Mouse (Mus musculus): Measurements from ENCODE around the gene Phlda2. TPM values are rescaled to one million over a fixed set of nuclear protein-coding genes. Genes with fewer than 3 reads are reported as not detected.
A peak's percentile ranks its signal among the peaks of the same experiment; 100 is the strongest.

Phlda2 gene
- polyA plus RNA-seq, 1 experiment from 2014 or later, result 3.9 TPM

DNA sequence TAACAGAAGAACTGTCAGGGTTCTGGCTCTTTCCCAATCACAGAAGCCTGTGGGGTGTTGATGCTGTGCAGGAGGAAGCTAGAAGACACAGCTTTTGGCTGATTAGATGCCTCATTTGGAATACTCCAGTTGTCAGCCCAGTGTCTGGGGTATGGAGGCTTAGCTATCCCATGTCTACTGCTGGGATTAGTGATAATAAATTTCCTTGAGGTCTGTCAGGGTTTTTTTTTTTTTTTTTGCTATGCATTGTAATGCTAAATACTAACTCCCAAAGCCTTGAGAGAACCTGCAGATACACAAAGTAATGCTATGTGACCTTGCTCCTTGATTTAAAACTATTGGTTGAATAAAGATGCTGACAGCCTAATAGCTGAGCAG is 8.4 kb upstream of the Phlda2 start:
- no peak for TF ChIP-seq CTCF (IDR thresholded peaks at IDR 0.05; ENCODE audit: low read depth)
- no peak overlapping the region for H3K27ac ChIP-seq (ENCODE audit: low read depth)
- no peaks in the 10 kb centered on the region for H3K4me1 ChIP-seq (ENCODE audit: insufficient read depth)
- H3K4me2 ChIP-seq, result no peak overlapping the region
- H3K4me3 ChIP-seq (ENCODE audit: low read depth, low read length), result no peak overlapping the region
- no peak overlapping the region for H3K9ac ChIP-seq
- peaks cover 39% of the 10 kb centered on the region for H3K36me3 ChIP-seq (ENCODE audit: insufficient read depth)
- no peak for ATAC-seq (ENCODE audit: insufficient read depth)
- DNase-seq, result no peak
- H3K9me3 ChIP-seq (ENCODE audit: low read depth, low read length), result no peaks in the 10 kb centered on the region
- H3K27me3 ChIP-seq (ENCODE audit: insufficient read depth, low read length), result no peaks in the 10 kb centered on the region

DNA sequence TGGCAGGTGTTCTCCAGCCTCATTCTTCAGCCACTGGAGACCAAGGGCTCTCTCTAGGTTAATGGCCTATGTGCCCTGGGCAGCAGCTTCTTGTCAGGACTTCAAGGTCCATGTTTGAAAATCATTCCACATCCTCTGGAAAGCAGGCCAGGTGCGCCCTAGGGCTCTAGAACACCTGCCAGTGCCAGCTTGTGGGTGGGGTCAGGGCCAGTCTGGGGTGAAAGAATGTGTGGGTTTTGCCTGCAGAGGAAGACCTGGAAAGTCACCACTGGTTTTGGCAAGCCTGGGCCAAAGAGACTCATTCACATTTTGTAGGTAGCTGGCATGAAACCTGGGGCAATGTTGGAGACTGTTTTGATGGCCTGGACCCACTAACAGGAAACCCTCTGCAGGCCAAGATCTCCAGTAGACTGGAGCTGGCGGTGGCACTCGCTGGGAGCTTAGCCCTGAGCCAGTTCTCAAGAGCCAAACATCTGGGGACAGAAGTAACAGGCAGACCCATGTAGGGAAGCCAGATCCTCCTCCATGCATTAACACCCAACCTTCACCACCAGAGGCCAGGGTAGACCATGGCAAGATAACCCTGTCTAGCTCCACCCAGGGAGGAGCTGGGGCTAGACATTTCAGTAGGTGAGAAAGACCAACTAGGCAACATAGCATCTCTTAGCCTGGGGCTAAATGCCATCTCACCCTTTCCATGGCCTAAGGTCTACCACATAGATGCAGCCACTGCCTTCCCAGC is 7.8 kb upstream of the Phlda2 start:
- TF ChIP-seq CTCF (IDR thresholded peaks at IDR 0.05; ENCODE audit: low read depth), result no peak
- 84% methylated on average over 3 of the region's 3 CpGs for WGBS
- H3K9ac ChIP-seq, result no peak overlapping the region
- ATAC-seq (ENCODE audit: insufficient read depth), result no peak
- DNase-seq, result no peak
- no peaks in the 10 kb centered on the region for H3K4me1 ChIP-seq (ENCODE audit: insufficient read depth)
- H3K36me3 ChIP-seq (ENCODE audit: insufficient read depth), result peaks cover 33% of the 10 kb centered on the region
- H3K27ac ChIP-seq (ENCODE audit: low read depth), result no peak overlapping the region
- no peaks in the 10 kb centered on the region for H3K9me3 ChIP-seq (ENCODE audit: low read depth, low read length)
- no peak overlapping the region for H3K4me2 ChIP-seq
- no peak overlapping the region for H3K4me3 ChIP-seq (ENCODE audit: low read depth, low read length)
- H3K27me3 ChIP-seq (ENCODE audit: insufficient read depth, low read length), result no peaks in the 10 kb centered on the region

DNA sequence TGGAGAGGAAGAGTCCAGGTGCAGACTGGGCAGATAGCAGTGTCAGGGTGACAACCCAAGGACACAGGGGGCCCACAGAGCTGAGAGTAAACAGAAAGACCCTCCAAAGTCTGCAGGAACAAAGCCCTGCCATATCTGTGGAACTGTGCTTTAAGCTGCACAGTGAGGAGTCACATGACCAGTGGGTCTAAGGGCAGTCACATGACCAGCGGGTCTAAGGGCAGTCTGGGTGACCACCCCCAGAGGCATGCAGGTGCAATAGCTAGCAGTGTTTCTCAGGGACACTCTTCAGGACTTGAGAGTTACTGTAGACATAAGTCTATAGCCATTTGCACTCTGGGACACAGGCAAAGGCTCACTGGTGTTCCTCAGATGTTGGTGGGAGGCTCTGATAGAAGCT is 6.6 kb upstream of the Phlda2 start:
- WGBS, result 60% methylated on average over 1 of the region's 1 CpGs
- no peak for ATAC-seq (ENCODE audit: insufficient read depth)

DNA sequence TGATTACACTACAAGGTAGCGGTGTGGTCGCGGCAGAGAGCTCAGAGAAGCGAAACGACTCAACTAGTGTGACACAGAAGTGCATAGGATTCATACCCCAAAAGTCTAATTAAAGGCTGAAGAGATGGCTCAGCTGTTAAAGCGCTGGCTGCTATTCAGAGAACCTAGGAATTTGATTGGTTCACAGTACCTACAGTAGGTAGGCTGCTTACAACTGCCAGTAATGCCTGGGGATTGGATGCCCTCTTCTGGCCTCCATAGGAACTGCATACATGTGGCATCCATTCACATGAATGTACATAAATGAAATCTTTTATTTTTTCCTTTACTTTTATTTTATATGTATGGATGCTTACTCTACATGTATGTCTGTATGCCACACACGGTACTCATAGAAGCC is 3.7 kb upstream of the Phlda2 start:
- peak; percentile 76 for DNase-seq
- H3K4me1 ChIP-seq (ENCODE audit: insufficient read depth), result peaks cover 4% of the 10 kb centered on the region; the same call in 1 of the 2 replicates
- no peak overlapping the region for H3K27ac ChIP-seq (ENCODE audit: low read depth)
- H3K4me3 ChIP-seq (ENCODE audit: low read depth, low read length), result no peak overlapping the region
- H3K9ac ChIP-seq, result no peak overlapping the region
- WGBS, result 22% methylated on average over 7 of the region's 7 CpGs
- H3K9me3 ChIP-seq (ENCODE audit: low read depth, low read length), result no peaks in the 10 kb centered on the region
- peak; percentile 80 for TF ChIP-seq CTCF (IDR thresholded peaks at IDR 0.05; ENCODE audit: low read depth)
- no peak for ATAC-seq (ENCODE audit: insufficient read depth)
- H3K4me2 ChIP-seq, result no peak overlapping the region
- H3K36me3 ChIP-seq (ENCODE audit: insufficient read depth), result no peaks in the 10 kb centered on the region
- peaks cover 25% of the 10 kb centered on the region for H3K27me3 ChIP-seq (ENCODE audit: insufficient read depth, low read length)

More for the DNA sequence above, 6.6 kb upstream of the Phlda2 start:
- TF ChIP-seq CTCF (IDR thresholded peaks at IDR 0.05; ENCODE audit: low read depth), result no peak
- H3K36me3 ChIP-seq (ENCODE audit: insufficient read depth), result peaks cover 21% of the 10 kb centered on the region
- H3K4me2 ChIP-seq, result no peak overlapping the region
- no peak overlapping the region for H3K27ac ChIP-seq (ENCODE audit: low read depth)
- no peaks in the 10 kb centered on the region for H3K9me3 ChIP-seq (ENCODE audit: low read depth, low read length)
- H3K9ac ChIP-seq, result no peak overlapping the region
- no peak overlapping the region for H3K4me3 ChIP-seq (ENCODE audit: low read depth, low read length)
- H3K4me1 ChIP-seq (ENCODE audit: insufficient read depth), result no peaks in the 10 kb centered on the region
- no peaks in the 10 kb centered on the region for H3K27me3 ChIP-seq (ENCODE audit: insufficient read depth, low read length)
- DNase-seq, result no peak

DNA sequence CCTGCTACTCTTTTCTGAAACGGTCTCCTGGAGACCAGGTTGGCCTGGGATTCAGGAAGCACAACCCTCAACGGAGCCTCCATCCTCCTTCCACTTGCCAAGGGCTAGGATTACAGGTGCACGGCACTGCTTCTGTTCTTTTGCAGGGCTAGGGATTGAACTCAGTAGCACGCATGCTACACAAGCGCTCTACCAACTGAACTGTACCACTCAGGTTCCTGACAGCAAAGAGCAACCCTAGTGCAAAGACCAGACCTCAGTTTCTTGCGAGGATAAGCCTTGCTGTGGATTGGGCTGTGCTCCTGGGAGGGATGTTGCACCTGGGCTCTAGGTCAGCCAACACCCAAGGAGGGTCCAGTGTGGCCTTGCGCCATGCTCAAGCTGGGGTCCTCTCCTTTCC is 3.3 kb upstream of the Phlda2 start:
- 69% methylated on average over 7 of the region's 7 CpGs for WGBS
- Histone ChIP-seq H3K4me3 (ENCODE audit: low read depth, low read length) (no peak overlapping the region), H3K4me2 (no peak overlapping the region), H3K27ac (ENCODE audit: low read depth) (no peak overlapping the region), H3K9ac (no peak overlapping the region), H3K36me3 (ENCODE audit: insufficient read depth) (no peaks in the 10 kb centered on the region), H3K4me1 (ENCODE audit: insufficient read depth) (peaks cover 4% of the 10 kb centered on the region; the same call in 1 of the 2 replicates), H3K9me3 (ENCODE audit: low read depth, low read length) (no peaks in the 10 kb centered on the region), H3K27me3 (ENCODE audit: insufficient read depth, low read length) (peaks cover 30% of the 10 kb centered on the region)
- ATAC-seq (ENCODE audit: insufficient read depth) (no peak), DNase-seq (no peak)
- TF ChIP-seq CTCF (IDR thresholded peaks at IDR 0.05; ENCODE audit: low read depth), result no peak

DNA sequence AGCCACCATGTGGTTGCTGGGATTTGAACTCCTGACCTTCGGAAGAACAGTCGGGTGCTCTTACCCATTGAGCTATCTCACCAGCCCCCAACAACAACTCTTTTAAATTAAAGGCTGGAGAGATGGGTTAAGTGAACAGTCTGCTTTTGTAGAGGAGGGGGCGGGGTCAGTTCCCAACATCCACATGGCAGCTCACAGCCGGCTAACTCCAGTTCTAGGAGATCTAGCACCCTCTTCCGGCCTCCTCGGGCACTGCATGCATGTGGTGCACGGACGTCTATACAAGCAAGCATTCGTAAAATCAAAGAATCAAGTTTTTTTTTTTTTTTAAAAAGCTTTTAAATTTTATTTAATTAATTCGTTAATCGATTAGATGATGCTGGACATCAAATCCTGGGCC is 2.9 kb upstream of the Phlda2 start:
- Histone ChIP-seq H3K9ac (no peak overlapping the region), H3K4me2 (no peak overlapping the region), H3K9me3 (ENCODE audit: low read depth, low read length) (no peaks in the 10 kb centered on the region), H3K27ac (ENCODE audit: low read depth) (no peak overlapping the region), H3K4me3 (ENCODE audit: low read depth, low read length) (no peak overlapping the region), H3K36me3 (ENCODE audit: insufficient read depth) (no peaks in the 10 kb centered on the region), H3K4me1 (ENCODE audit: insufficient read depth) (peaks cover 4% of the 10 kb centered on the region; the same call in 1 of the 2 replicates), H3K27me3 (ENCODE audit: insufficient read depth, low read length) (peaks cover 34% of the 10 kb centered on the region)
- WGBS, result 24% methylated on average over 11 of the region's 11 CpGs
- DNase-seq, result peak; percentile 86
- TF ChIP-seq CTCF (IDR thresholded peaks at IDR 0.05; ENCODE audit: low read depth), result peak; percentile 68
- ATAC-seq (ENCODE audit: insufficient read depth), result no peak

DNA sequence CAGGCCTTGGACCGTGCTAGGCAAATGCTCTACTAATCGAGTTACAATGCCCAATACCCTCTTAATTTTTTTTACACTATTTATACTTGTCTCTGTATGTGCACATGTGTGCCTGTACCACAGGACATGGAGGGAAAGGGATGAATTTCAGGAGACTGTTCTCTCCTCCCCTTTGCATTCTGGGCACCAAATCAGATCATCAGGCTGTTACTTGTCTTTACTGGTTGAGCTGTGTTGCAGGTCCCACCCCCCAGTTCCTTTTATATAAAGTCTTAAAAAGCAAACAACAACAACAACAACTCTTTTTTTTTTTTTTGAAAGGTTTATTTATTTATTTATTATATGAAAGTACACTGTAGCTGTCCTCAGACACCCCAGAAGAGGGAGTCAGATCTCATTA is 2.5 kb upstream of the Phlda2 start:
- ATAC-seq (ENCODE audit: insufficient read depth), result no peak
- H3K4me3 ChIP-seq (ENCODE audit: low read depth, low read length), result no peak overlapping the region
- H3K27me3 ChIP-seq (ENCODE audit: insufficient read depth, low read length), result peaks cover 38% of the 10 kb centered on the region
- no peak overlapping the region for H3K4me2 ChIP-seq
- TF ChIP-seq CTCF (IDR thresholded peaks at IDR 0.05; ENCODE audit: low read depth), result no peak
- peaks cover 4% of the 10 kb centered on the region; the same call in 1 of the 2 replicates for H3K4me1 ChIP-seq (ENCODE audit: insufficient read depth)
- no peaks in the 10 kb centered on the region for H3K9me3 ChIP-seq (ENCODE audit: low read depth, low read length)
- no peak overlapping the region for H3K27ac ChIP-seq (ENCODE audit: low read depth)
- no peak for DNase-seq
- no peaks in the 10 kb centered on the region for H3K36me3 ChIP-seq (ENCODE audit: insufficient read depth)
- no peak overlapping the region for H3K9ac ChIP-seq
- 90% methylated on average over 2 of the region's 2 CpGs for WGBS
